In the genomic region with DNA sequence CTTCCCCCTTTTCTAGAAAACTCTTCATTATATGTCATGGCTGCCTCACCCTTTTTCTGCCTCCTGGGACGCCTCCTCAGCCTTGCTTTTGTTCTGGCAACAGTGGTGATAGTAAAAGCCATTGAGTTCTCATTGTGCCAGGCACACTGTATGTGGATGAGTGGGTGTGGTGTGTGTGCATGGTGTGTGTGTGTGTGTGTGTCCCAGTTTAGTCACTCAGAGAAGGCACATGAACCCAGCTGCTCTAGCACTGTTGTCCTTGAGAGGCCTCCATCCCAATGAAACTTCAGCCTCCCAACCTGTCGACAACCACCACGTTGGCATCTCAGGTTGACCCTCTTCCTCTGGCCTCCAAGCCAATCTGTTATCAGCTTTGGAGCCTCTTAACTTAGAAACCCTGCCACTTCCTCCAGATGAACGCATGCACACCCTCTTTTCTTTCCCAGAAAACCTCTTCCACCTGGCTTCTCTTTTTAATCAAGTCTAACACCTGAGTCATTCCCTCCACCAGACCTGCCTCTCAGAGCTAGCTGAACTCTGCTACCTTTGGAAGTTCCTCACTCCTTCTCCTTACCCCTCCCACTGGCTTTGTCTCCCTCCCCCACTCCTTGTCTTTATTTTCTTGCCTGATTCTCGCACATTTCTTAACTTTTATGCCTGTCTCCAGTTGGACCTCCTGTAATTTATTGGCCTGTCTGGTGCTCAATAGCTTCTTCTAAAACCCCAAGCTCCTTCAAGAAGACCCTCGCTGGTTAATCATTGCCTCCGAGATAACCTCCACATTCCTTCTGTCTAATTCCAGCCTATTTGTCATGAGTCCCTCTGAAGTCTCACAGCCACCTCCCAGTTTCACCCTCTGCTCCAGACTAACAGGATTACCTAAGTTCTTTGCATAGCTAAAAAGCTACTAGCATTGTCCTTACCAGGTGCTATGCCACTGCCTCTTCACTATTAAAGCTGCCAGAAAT, we compare ENCODE assay signal across 29 mouse cellular contexts. TPM values are rescaled to one million over a fixed set of nuclear protein-coding genes. Genes with fewer than 3 reads are reported as not detected.
A peak's percentile ranks its signal among the peaks of the same experiment; 100 is the strongest.
DNase-seq lines count a peak whose midpoint lies in the region; ATAC-seq and TF ChIP-seq lines count a peak whose summit lies in the region.
"Had no signal": no experiment of that assay in that cellular context is flagged by ENCODE, and none has a peak within 500 bp of the region (broad histone marks: within the 10 kb centered on the region; RNA-seq: fewer than 3 reads in every experiment).

No protein-coding gene starts in this region.

- ATAC-seq in kidney, embryonic 14.5 days (ENCODE audit: low FRiP score, low TSS enrichment) = 0 out of 2 replicates have a peak, but pooled peaks have one; percentile 28
- peak; percentile 86 for ATAC-seq in lung, postnatal 0 days
- ATAC-seq in stomach, embryonic 14.5 days (ENCODE audit: insufficient number of reproducible peaks, insufficient read depth, low FRiP score, low read depth) = peak; percentile 74
- ATAC-seq: forebrain, embryonic 13.5 days; liver, embryonic 12.5 days; midbrain, embryonic 13.5 days had no signal

- no peaks in the 10 kb centered on the region for H3K4me1 ChIP-seq in kidney, embryonic 14.5 days (ENCODE audit: control insufficient read depth, insufficient read depth, low read length)
- no peaks in the 10 kb centered on the region for H3K4me1 ChIP-seq in lung, postnatal 0 days (ENCODE audit: insufficient read depth, low read depth, low read length)
- no peaks in the 10 kb centered on the region for H3K4me1 ChIP-seq in stomach, embryonic 14.5 days (ENCODE audit: control insufficient read depth, insufficient read depth, low read length)
- H3K4me1 ChIP-seq: embryonic facial prominence, embryonic 13.5 days; forebrain, embryonic 13.5 days; hindbrain, embryonic 15.5 days; limb, embryonic 13.5 days; liver, embryonic 12.5 days; midbrain, embryonic 13.5 days had no signal

- 58% methylated on average over 7 of the region's 7 CpGs for WGBS in kidney, embryonic 14.5 days
- WGBS in lung, postnatal 0 days = 25% methylated on average over 7 of the region's 7 CpGs
- 31% methylated on average over 7 of the region's 7 CpGs for WGBS in stomach, embryonic 14.5 days

- no peak overlapping the region for H3K27ac ChIP-seq in kidney, embryonic 14.5 days (ENCODE audit: low read depth, low read length)
- H3K27ac ChIP-seq in lung, postnatal 0 days (ENCODE audit: low read length) = peak overlapping the region; percentile 68
- H3K27ac ChIP-seq in stomach, embryonic 14.5 days (ENCODE audit: low read length) = peak overlapping the region; percentile 75; the same call in 1 of the 2 replicates
- H3K27ac ChIP-seq: embryonic facial prominence, embryonic 13.5 days; forebrain, embryonic 13.5 days; gastrocnemius, adult 2 months; heart, embryonic 10.5 days; hindbrain, embryonic 15.5 days; limb, embryonic 13.5 days; liver, embryonic 12.5 days; midbrain, embryonic 13.5 days had no signal

- H3K9me3 ChIP-seq in kidney, embryonic 14.5 days (ENCODE audit: control insufficient read depth, low read length) = no peaks in the 10 kb centered on the region
- H3K9me3 ChIP-seq in lung, postnatal 0 days (ENCODE audit: low read length) = no peaks in the 10 kb centered on the region
- H3K9me3 ChIP-seq in stomach, embryonic 14.5 days (ENCODE audit: control insufficient read depth, low read depth, low read length) = no peaks in the 10 kb centered on the region
- H3K9me3 ChIP-seq: embryonic facial prominence, embryonic 13.5 days; forebrain, embryonic 13.5 days; heart, embryonic 10.5 days; hindbrain, embryonic 15.5 days; limb, embryonic 13.5 days; liver, embryonic 12.5 days; midbrain, embryonic 13.5 days had no signal

- peak; percentile 80 for TF ChIP-seq EP300 in lung, postnatal 0 days (IDR thresholded peaks at IDR 0.05)

- no peak overlapping the region for H3K9ac ChIP-seq in kidney, embryonic 14.5 days (ENCODE audit: low read depth, low read length)
- H3K9ac ChIP-seq in lung, postnatal 0 days (replicated peaks; ENCODE audit: low read depth) = no peak overlapping the region
- no peak overlapping the region for H3K9ac ChIP-seq in stomach, embryonic 14.5 days (replicated peaks; ENCODE audit: low read depth, low read length)
- H3K9ac ChIP-seq: embryonic facial prominence, embryonic 13.5 days; forebrain, embryonic 13.5 days; hindbrain, embryonic 15.5 days; limb, embryonic 13.5 days; liver, embryonic 12.5 days; midbrain, embryonic 13.5 days had no signal

- H3K36me3 ChIP-seq in kidney, embryonic 14.5 days (ENCODE audit: control insufficient read depth, insufficient read depth, low read length) = no peaks in the 10 kb centered on the region
- no peaks in the 10 kb centered on the region for H3K36me3 ChIP-seq in lung, postnatal 0 days (ENCODE audit: insufficient read depth, low read length)
- H3K36me3 ChIP-seq in stomach, embryonic 14.5 days (ENCODE audit: control insufficient read depth, insufficient read depth, low read length) = no peaks in the 10 kb centered on the region
- H3K36me3 ChIP-seq: embryonic facial prominence, embryonic 13.5 days; heart, embryonic 10.5 days; hindbrain, embryonic 15.5 days; limb, embryonic 13.5 days; midbrain, embryonic 13.5 days had no signal

- H3K4me3 ChIP-seq in kidney, embryonic 14.5 days (ENCODE audit: low read length) = no peak overlapping the region
- no peak overlapping the region for H3K4me3 ChIP-seq in lung, postnatal 0 days (ENCODE audit: low read depth, low read length)
- H3K4me3 ChIP-seq in stomach, embryonic 14.5 days (ENCODE audit: low read depth, low read length) = no peak overlapping the region
- H3K4me3 ChIP-seq: embryonic facial prominence, embryonic 13.5 days; erythroblast, embryonic 14.5 days; forebrain, embryonic 13.5 days; gastrocnemius, adult 2 months; heart, embryonic 10.5 days; hindbrain, embryonic 15.5 days; limb, embryonic 13.5 days; liver, embryonic 12.5 days; midbrain, embryonic 13.5 days had no signal

- DNase-seq in kidney, adult 8-10 months = no peak
- DNase-seq in lung, postnatal 0 days (ENCODE audit: low spot score) = peak; percentile 85
- DNase-seq in lung, postnatal 10 days = no peak
- DNase-seq in right cerebral cortex, adult 18-20 months = no peak
- no peak for DNase-seq in adrenal gland, postnatal 25 days
- DNase-seq: adrenal gland, postnatal 36 days; cerebellum, adult 11 months; cerebellum, adult 9-11 months; gastrocnemius, adult 2 months; kidney, adult 11 months; kidney, postnatal 36 days; lung, adult 2 months; thymus, adult 2 months had no signal

- no peak for TF ChIP-seq CTCF in lung, postnatal 0 days (IDR thresholded peaks at IDR 0.05)

- no peak overlapping the region for H3K4me2 ChIP-seq in kidney, embryonic 14.5 days (replicated peaks; ENCODE audit: low read depth, low read length)
- H3K4me2 ChIP-seq in lung, postnatal 0 days (replicated peaks; ENCODE audit: low read depth, low read length) = no peak overlapping the region
- H3K4me2 ChIP-seq in stomach, embryonic 14.5 days (replicated peaks; ENCODE audit: low read depth, low read length) = no peak overlapping the region
- H3K4me2 ChIP-seq: embryonic facial prominence, embryonic 13.5 days; forebrain, embryonic 13.5 days; hindbrain, embryonic 15.5 days; limb, embryonic 13.5 days; liver, embryonic 12.5 days; midbrain, embryonic 13.5 days had no signal

- no peaks in the 10 kb centered on the region for H3K27me3 ChIP-seq in kidney, embryonic 14.5 days (ENCODE audit: control insufficient read depth, insufficient read depth, low read length)
- no peaks in the 10 kb centered on the region for H3K27me3 ChIP-seq in lung, postnatal 0 days (replicated peaks; ENCODE audit: insufficient read depth, low read length)
- H3K27me3 ChIP-seq in stomach, embryonic 14.5 days (ENCODE audit: control insufficient read depth, insufficient read depth, low read length) = no peaks in the 10 kb centered on the region
- H3K27me3 ChIP-seq: embryonic facial prominence, embryonic 13.5 days; forebrain, embryonic 13.5 days; hindbrain, embryonic 15.5 days; limb, embryonic 13.5 days; liver, embryonic 12.5 days; midbrain, embryonic 13.5 days had no signal

RNA-seq across cellular contexts. Expression of gene Foxa2, which starts 41.9 kb away (rescaled TPM):
- polyA plus RNA-seq in kidney, embryonic 14.5 days (2014; fragmentation: Nextera tagmentation; extraction: Ambion mirVana) = 0.16 TPM in 1 of 2 replicates, not detected in the other
- 37.0 and 37.7 TPM in 2 replicates for polyA plus RNA-seq in lung, postnatal 0 days (2015; fragmentation: Nextera tagmentation; extraction: Ambion mirVana)
- 18.2 and 20.4 TPM in 2 replicates for polyA plus RNA-seq in stomach, embryonic 14.5 days (2014; fragmentation: Nextera tagmentation; extraction: Ambion mirVana)
- total RNA-seq in adrenal gland, postnatal 25 days (2021) = not detected in 2 replicates
- total RNA-seq: adrenal gland, postnatal 36 days; common myeloid progenitor, adult 5-6 weeks; gastrocnemius, adult 2 months; hematopoietic stem cell, adult 5-6 weeks; left cerebral cortex, postnatal 25 days; megakaryocyte, adult 5-6 weeks had no signal
- polyA plus RNA-seq: erythroblast, embryonic 14.5 days; gonadal fat pad, adult 2 months; heart, postnatal 0 days had no signal

Comparison
In these comparisons a context has a peak if more than half of its experiments do, and no peak if none do; other contexts are left out.
1. ATAC-seq: peak in every context shown above with its lines; median percentile 86 in lung, postnatal 0 days; 74 in stomach, embryonic 14.5 days; 28 in kidney, embryonic 14.5 days.
2. RNA of gene Foxa2, which starts 41.9 kb away (polyA plus RNA-seq): 37.0 to 37.7 TPM in lung, postnatal 0 days and 18.2 to 20.4 TPM in stomach, embryonic 14.5 days; 0.16 TPM in kidney, embryonic 14.5 days; every median in the first group is over 10 times any median in the second.